Mouse (Mus musculus): ENCODE results near the gene Rdm1.

Gene Rdm1

GRCm38 (mm10) chr11:101681968-101682367 lies 55.0 kb downstream of the Rdm1 start:
- DNase-seq = no peak

DNA sequence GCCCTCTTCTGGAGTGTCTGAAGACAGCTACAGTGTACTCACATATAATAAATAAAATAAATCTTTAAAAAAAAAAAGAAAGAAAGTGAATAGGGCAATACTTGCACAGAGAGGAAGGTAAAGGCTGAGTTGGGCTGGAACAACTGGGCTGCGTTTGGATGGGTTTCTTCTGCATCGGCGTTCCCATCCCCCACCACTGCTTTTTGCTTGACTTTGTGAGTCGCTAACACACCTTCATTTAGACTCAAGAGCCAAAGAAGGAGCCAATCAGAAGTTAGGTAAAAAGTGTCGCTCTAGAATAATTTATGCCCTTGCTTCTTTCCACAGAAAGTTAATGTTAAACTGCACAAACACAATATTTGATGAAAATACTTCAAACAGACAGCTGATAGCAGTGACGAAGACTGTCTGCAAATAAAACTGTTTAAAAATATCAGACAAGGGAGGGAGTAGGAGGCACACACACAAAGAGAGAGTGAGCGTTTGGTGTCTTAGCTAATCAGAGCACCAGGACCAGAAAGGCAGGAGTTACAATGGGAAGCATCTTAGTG lies 55.5 kb downstream of the Rdm1 start:
- no peak for DNase-seq
